Mouse (Mus musculus) left cerebral cortex, postnatal 10 days (tissue): ENCODE measurements around the gene Egln3. TPM values are rescaled to one million over a fixed set of nuclear protein-coding genes. Genes with fewer than 3 reads are reported as not detected.
A peak's percentile ranks its signal among the peaks of the same experiment; 100 is the strongest.

ENCODE experiments used
- DNase-seq, 2 experiments: peaks; one replicate each; pipeline ENCODE4 v3.0.0; 2021 to 2022; ENCODE audit warnings: low spot score in 2 of 2, mixed read lengths in 1 of 2; ENCODE audit errors: extremely low spot score in 1 of 2
- intact Hi-C: fragments of 180-260 bp; cut with DNase I; formaldehyde crosslinking; loops from one replicate; pipeline ENCODE4 v1.15.1; 2025
- total RNA-seq, 2 experiments: library from RNA; stranded (reverse); gene quantifications; 2 replicates each; pipeline ENCODE4 v1.2.3; 2021

Egln3 gene
- total RNA-seq = 10 to 100 TPM; 12.2 to 13.6 TPM

DNA sequence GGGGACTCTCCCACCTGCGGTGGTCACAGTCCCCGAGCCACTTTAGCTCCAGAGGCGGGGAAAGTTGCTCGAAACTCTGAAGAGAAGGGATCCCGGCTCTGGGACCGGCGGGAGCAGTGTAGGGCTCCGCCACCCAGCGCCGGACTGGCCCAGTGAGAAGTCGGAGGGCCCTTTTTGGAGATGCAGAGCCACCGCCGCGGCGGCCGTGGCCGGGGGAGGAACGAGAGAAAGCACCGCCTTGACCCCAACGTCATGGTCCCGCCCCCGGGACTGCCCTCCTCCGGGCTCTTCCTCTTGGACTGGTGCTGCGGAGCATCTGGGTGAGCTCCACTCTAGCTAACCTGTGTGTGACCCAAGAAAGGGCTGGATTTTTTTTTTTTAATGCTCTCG, at the start of gene Egln3:
Gene Egln3, minus strand, starts transcription at position 205 of the 390 bp plus-strand sequence.
- intact Hi-C loops = no loop called here
- peak; percentile 45 to 86 for DNase-seq

GRCm38 (mm10) chr12:54253449-54253848, 49.8 kb upstream of the Egln3 start:
- DNase-seq = no peak
- intact Hi-C loops = no loop called here

- intact Hi-C loops = no loop called here
- no peak for DNase-seq
Observed at GRCm38 (mm10) chr12:54251942-54252400, 48.3 kb upstream of the Egln3 start.

- intact Hi-C loops = no loop called here
- no peak for DNase-seq
Observed at GRCm38 (mm10) chr12:54247835-54248234, 44.2 kb upstream of the Egln3 start.

DNA sequence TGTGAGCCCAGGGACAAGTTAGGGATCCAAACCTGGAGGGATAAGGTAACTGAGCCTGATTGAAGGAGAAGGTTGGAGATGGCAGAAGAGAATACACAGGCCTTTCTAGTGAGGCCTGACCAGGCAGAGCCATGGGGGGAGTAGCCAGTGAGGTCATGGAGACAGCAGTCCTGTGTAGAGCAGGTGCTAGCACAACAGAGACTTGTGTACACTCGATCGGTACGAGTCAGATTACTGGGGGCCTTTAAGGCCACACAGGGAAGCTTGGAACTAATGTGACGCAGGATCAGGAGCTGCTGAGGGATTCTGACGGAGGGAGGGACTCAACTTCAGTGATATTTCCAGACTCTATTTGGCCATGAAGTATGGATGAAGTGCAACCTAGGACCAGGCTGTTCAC, 39.5 kb upstream of the Egln3 start:
- intact Hi-C loops = no loop called here
- no peak for DNase-seq

GRCm38 (mm10) chr12:54241976-54242375, 38.3 kb upstream of the Egln3 start:
- intact Hi-C loops = no loop called here

DNA sequence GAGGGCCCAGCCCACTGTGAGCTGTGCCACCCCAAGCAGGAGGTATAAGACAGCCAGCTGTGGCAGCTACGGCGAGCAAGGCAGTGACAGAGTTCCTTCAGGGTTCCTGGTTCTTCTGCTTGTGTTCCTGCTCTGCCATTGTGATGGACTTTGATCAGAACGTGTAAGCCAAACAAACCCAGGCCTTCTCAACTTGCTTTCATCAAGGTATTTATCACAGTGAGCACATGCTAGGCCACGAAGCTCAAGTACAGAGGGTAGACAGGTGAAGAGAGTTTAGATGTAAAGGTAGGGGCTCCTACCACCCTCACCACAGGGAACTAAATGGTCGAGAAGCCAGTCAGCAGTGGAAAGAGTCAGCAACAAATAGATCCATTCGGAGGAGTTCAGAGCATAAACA, 30.1 kb upstream of the Egln3 start:
- intact Hi-C loops = no loop called here
- DNase-seq = no peak

More at GRCm38 (mm10) chr12:54241976-54242375, 38.3 kb upstream of the Egln3 start:
- DNase-seq = no peak

- no peak for DNase-seq
- intact Hi-C loops = no loop called here
Observed at GRCm38 (mm10) chr12:54232996-54233603, 29.4 kb upstream of the Egln3 start.

DNA sequence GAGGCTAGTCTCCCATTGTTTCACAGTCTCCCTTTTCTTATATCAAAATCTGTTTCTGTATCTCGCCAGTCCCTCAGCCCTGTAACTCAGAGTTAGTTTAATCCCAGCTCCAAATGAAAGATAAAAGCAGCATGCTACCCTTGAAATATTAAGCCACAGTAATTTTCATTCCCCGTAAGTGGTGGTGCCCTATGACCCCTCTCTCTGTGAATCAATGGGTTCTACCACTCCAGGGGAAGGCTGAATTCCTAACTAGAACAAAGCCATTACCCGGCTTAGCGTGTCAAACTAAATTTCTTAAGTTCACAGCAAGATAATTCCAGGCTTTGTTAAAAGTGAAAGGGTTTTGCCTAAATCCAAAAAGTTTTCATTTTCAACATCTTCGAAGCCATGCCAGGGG, 28.8 kb upstream of the Egln3 start:
- intact Hi-C loops = no loop called here
- DNase-seq = no peak

DNA sequence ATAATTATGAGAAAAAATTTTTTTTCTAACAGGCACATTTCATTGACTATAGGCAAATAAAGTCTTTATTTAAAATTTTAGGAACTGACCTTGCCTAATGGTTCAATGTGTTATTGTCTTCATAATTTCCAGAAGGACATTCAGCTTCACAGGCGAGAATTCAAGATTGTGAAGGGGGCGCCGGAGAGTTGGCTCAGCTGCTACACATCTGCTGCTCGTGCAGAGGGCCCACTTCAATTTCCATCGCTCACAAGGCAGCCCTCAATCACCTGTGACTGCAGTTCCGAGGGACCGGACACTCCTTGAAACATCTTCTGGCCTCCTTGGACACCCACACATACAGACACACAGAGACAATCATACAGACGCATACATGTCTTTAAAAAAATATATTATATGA, 23.9 kb upstream of the Egln3 start:
- intact Hi-C loops = no loop called here
- no peak for DNase-seq

- no peak for DNase-seq
- intact Hi-C loops = no loop called here
Observed at GRCm38 (mm10) chr12:54226341-54226740, 22.7 kb upstream of the Egln3 start.

DNA sequence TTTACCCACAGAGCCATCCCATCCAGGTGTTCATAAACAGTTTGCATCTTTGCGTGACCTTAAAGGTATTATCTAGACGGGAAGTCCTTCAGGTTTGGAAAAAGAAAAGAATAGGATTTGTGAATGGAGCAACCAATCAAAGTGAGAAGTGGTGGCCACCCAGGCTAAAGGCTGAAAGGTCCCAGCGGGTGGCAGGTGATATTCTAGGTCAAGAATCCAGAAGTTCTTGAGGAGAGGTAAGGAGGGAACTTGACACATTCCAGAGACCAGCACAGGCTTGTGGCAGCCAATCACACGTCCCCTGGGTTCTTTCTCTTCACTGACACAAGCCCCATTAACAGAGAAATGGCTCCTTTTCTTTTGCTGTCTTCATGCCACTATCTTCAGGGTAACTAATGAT, 21.9 kb upstream of the Egln3 start:
- intact Hi-C loops = no loop called here
- DNase-seq = no peak

GRCm38 (mm10) chr12:54225090-54225489, 21.4 kb upstream of the Egln3 start:
- intact Hi-C loops = no loop called here
- no peak for DNase-seq

DNA sequence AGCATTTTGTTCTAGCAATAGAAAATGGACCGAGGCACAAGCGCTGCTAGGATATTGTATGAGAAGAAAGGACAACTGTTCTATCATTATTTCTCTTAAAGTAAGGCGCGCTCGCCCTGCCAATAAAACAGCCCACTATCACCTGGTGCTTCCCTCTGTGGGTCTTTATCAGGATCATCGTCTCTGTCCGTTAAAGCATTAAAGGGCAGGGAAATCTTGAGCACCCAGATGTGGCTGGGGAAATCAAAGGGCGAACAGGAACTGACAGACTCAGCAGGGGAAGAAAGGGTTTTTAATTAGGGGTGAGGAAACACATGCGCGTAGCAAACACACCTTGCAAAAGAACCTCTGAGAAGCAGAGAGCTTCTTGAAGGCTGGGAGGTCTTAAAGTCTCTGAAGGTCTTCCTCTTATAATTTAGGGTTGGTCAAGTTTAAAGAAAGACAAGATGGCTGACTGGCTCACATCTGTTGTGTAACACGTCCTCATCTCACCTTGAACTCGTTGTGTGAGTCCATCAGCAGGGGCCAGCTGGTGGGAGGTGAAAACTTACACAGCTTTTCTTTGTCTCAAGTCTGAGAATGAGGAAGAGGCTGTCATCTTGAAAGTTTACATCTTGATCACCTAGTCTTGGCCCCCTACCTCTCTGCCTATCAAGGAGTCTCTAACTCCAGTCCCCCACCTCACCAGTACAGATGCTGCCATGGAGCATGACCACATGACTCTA, 18.5 kb upstream of the Egln3 start:
- no peak for DNase-seq
- intact Hi-C loops = no loop called here

GRCm38 (mm10) chr12:54216673-54217072, 13.0 kb upstream of the Egln3 start:
- intact Hi-C loops = no loop called here
- no peak for DNase-seq

- intact Hi-C loops = no loop called here
- DNase-seq = no peak
Observed at GRCm38 (mm10) chr12:54214426-54214825, 10.8 kb upstream of the Egln3 start.

- DNase-seq = no peak
- intact Hi-C loops = no loop called here
Observed at GRCm38 (mm10) chr12:54213871-54214270, 10.2 kb upstream of the Egln3 start.

- DNase-seq = no peak
- intact Hi-C loops = no loop called here
Observed at GRCm38 (mm10) chr12:54213230-54213629, 9.6 kb upstream of the Egln3 start.

DNA sequence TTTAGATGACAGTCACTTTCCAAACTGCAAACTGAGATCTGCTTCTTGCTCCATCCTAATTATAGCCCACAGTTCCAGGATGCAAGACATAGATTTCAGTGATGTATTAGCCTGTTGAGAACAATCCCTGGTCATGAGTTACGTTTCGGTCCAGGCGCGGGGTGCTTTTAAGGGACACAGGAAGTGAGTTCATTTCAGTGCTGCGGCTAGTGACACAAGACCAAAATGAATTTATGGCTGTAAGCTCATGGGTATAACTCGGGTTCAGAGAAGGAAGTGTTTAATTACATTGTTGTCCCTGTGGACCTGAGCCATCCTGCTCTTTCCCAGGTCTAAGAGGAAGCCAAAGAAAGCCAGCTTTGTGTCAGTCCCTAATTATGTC, 5.5 kb upstream of the Egln3 start:
- DNase-seq = no peak
- intact Hi-C loops = loop anchor here (5.0 kb wide), 1 partner anchor 143 kb away; no protein-coding TSS in a partner anchor

GRCm38 (mm10) chr12:54208433-54209181, 4.9 kb upstream of the Egln3 start:
- intact Hi-C loops = loop anchor here (5.0 kb wide), 1 partner anchor 144 kb away; no protein-coding TSS in a partner anchor
- DNase-seq = no peak
